Mouse (Mus musculus): ENCODE data around the gene Cadps.
"Not testable (repeated sequence)": the region's sequence is repeated elsewhere in the genome, so short reads cannot be mapped to it uniquely, and the experiment has no call there.

Cadps gene

GRCm38 (mm10) chr14:12583536-12583935, 239.3 kb downstream of the Cadps start:
- no peak for DNase-seq (ENCODE audit: low spot score)

- DNase-seq (ENCODE audit: low spot score): no peak
Observed at GRCm38 (mm10) chr14:12581657-12582056, 241.2 kb downstream of the Cadps start.

- no peak for DNase-seq (ENCODE audit: low spot score)
Observed at GRCm38 (mm10) chr14:12580786-12581185, 242.1 kb downstream of the Cadps start.

DNA sequence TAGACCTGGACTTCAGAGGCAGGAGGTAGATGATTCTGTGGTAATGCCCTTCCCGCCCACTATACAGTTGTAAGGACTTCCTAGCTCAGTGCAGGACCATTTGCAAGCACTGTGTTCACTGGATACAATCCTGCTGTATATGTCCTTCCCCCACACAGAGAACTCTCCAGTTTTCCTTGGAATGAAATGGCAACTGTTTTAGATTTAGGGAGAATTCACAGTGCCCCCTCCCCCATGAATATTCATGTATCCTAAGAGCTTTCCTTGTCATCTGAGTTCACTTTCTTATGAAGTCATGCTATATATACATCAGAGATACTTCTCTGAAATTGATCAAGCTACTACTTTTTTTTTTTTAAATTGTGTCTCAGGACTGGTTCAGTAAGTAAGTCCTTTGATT, 244.7 kb downstream of the Cadps start:
- no peak for DNase-seq (ENCODE audit: low spot score)

DNA sequence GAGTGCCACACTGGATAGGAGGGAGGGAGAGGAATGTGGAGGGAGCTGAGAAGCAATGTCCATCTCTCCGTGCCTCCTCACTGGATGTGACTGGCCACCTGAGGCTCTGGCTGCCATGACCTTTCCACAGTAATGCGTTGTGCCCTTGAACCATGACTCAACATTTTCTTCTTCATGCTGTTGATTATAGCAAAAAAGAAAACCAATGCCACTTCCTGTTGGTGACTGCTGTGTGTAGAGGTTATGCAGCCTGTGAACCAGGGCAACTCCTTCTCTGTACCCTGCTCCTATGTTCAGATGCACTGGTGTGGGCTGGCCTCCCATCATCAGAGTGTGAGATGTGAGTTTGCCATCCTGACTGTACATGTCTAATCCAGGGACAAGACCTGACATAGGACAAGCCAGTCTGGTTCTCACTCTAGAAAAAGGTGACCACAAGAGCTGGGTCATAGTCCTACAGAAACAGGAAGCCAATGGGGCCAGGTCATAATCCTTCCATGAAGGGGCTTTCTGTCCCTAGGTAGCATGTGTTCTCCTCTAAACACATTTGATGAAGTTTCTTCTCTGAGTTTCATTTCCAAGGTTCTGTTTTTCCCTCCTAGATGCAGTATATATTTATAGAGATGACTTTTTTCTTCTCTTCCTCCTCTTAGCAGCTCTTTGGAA, 245.3 kb downstream of the Cadps start:
- no peak for DNase-seq (ENCODE audit: low spot score)

DNA sequence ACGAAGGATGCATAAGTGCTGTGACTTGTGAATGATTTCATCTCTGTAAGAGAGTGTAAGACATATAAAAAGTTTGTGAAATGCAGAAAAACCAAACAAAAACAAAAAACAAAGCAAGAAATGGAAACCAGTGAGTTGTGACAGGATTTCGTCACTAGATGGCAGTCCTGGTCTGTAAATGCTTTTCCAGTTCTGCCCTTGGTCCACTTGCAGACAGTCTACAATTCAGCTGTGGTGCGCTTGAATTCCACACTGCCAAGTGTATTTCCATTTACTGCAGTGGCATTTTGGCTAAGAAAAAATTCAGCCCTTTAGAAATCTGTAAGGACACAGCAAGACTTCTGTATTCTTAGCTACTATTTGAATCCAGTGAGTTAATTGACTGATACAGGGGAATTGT, 247.8 kb downstream of the Cadps start:
- peak; percentile 2 for DNase-seq (ENCODE audit: low spot score)

DNA sequence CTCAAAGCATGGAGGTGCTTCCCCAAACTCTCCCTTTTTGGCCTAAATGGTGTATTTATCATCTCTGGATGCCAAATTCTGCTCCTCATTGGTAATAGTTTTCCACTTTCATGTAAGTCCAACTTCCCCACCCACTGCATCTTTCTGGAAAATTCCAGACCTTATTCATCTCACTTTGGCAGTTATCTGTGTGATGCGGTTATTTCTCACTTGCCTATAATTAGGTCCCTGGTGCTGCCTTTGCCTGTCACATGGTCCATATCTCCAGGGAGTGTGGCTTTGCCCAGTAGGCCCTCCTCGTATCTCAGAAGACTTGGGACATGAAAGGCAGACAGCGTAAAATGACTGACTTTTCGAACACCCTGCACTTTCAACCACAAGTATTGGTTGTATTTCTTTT, 248.5 kb downstream of the Cadps start:
- no peak for DNase-seq (ENCODE audit: low spot score)

GRCm38 (mm10) chr14:12561730-12562129, 261.1 kb downstream of the Cadps start:
- DNase-seq (ENCODE audit: low spot score): not testable (repeated sequence)

- no peak for DNase-seq (ENCODE audit: low spot score)
Observed at GRCm38 (mm10) chr14:12560233-12560577, 262.7 kb downstream of the Cadps start.

DNA sequence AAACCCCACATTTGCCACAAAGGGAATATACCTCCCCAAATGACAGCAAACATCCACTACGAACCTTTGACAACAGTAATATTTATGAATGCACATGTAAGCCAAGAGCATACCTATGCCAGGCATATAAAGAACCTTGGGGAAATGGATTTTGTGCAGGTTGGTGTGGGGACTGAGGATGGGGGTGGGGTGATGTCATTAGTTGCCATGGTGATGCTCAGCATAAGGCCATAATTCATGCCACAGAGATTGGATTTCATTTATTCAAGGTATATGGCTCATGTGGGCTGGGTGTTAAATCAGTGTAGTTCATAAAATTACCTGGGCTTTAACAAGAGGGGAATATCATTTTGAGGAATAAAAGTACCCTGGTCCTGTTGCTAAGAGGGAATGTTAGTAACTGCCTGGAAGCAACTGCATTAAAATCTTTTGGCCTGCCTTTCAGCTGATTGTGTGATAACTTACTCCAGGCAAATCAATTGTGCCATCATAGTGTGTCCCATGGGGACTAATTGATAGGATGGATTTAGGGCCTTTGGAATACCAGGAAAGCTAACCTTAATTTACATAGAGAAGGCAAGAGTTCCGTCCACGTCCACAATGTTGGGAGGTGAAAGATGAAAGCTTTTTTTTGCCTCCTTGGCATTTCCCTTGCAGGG, 263.2 kb downstream of the Cadps start:
- no peak for DNase-seq (ENCODE audit: low spot score)

GRCm38 (mm10) chr14:12558920-12559573, 263.8 kb downstream of the Cadps start:
- no peak for DNase-seq (ENCODE audit: low spot score)

DNA sequence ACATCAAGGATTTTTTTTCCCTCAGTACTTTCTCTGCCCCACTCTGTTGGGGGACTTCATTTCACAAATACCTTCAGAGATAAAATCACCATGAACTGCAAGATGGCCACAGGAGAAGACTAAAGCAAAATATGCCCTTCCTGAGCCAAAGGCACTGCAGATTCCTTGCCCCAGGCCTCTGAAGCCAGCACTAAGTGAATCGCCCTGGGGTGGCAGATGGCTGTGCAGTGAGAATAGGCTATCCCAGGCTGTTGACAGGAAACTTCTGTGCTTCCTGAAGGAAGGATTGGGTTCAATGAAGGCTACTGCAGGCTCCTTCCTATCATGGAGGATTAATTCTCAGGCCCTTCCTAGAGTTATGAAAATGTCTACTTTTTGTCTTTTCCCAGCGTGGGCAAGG, 268.4 kb downstream of the Cadps start:
- DNase-seq (ENCODE audit: low spot score): no peak

DNA sequence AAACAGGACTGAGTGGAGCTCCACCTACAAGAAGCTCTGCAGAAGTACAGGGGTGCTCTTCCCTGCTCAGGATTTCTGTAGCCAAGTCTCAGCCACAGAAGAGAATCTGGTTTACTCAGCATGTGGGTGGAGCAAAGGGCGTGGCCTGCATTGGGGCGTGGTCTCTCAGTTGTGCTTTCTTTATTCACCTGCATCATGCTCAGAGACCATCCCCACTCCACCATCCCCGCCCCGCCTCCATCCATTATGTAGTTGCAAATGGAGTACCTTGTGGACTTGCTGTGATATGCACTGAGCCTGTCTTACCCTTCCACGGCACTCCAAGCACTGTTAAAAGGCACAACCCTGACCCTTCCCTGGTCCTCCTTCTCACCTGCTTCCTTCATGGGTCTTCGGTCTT, 271.5 kb downstream of the Cadps start:
- DNase-seq (ENCODE audit: low spot score): no peak

- DNase-seq (ENCODE audit: low spot score): no peak
Observed at GRCm38 (mm10) chr14:12550931-12551330, 271.9 kb downstream of the Cadps start.

- DNase-seq (ENCODE audit: low spot score): no peak
Observed at GRCm38 (mm10) chr14:12549290-12549689, 273.6 kb downstream of the Cadps start.

DNA sequence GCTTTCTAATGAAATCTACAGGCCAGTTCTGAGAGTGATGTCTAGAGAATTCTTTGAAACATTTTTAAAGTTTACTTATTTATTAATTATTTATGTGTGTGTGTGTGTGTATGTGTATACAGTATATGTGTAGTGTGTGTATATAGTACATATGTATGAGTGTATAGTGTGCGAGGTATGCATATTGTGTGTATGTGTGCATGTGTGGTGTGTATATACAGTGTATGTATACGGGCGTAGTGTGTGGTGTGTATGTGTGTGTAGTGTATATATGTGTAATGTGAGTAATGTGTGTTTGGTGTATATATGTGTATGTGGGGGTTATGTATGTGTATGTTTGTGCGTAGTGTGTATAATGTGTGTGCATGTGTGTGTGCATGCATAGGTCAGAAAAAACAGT, 275.4 kb downstream of the Cadps start:
- no peak for DNase-seq (ENCODE audit: low spot score)

DNA sequence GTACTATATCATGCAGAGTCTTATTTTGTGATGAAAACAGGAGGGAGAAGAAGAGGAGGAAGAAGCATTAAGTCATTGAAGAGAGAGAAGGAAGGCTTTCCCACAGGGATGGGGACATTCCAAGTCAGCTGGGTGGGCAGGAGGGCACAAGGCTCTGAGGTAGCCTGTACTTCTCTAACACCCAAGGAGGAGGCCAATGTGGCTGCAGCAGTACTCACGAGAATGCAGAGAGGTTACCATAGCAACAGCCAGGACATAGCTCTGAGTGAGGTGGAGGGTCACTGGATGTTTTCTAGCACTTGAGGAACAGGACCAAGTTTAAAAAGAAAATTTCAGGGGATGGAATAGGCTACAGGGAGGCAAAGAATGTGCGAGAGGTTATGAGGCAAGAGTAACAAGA, 281.1 kb downstream of the Cadps start:
- DNase-seq (ENCODE audit: low spot score): no peak

DNA sequence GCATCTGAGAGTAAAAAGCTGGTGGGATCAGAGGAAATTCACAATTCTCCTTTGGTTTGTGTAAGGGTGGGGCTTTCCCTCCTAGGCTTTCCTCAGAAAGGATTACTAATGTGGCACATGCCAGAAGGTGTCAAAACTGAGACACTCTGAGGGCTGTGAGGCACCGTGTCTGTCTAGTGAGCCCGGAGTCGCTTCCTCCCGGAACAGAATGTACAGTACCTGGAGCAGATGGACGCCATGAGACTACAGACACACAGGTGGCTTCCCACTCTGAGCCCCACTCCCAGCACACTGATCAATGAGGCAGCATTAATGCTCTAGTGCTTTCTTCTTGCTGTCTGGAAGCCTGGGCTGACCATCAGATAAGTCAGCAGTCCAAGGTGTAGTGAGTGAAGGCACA, 283.8 kb downstream of the Cadps start:
- no peak for DNase-seq (ENCODE audit: low spot score)

- peak; percentile 2 for DNase-seq (ENCODE audit: low spot score)
Observed at GRCm38 (mm10) chr14:12531101-12531500, 291.8 kb downstream of the Cadps start.

DNA sequence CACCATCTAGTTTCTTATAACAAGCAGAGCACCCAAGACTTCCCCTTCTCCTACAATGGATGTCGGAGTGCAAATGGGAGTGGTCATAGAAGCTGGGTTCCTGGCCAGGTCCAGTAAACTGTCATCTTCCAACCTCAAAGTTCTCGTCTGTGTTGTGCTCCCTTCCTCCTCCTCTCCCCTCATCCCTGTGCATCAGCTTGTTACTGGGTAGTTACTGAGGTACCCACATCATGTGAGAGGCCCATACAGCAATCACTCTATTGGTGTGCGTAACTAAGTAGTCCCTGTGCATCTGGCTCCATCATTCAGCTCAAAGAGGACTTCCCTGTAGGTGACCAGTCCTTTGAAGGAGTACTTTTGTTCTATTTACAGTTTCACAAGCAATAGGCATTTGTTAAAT, 292.3 kb downstream of the Cadps start:
- no peak for DNase-seq (ENCODE audit: low spot score)

- DNase-seq (ENCODE audit: low spot score): peak; percentile 44
Observed at GRCm38 (mm10) chr14:12529961-12530542, 292.8 kb downstream of the Cadps start.

DNA sequence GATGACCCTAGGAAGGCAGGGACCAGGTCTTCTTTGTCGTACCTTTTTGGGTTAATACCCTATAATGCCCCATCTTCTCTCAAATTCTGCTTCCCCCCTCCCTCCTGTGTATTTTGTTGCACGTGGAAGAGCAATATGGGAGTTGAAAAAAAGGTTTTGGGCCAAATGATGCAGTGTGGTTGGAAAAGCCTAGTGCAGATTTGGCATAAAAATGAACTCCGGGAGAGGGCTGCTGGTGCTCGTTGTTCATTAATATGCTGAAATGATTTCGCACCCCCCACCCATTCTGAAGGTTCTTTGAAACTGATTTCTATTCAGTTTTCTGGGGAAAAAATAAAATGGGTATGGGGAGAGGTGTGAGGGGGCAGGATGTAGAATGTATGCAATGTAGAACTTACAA, 295.6 kb downstream of the Cadps start:
- DNase-seq (ENCODE audit: low spot score): no peak

GRCm38 (mm10) chr14:12507018-12507417, 315.9 kb downstream of the Cadps start:
- no peak for DNase-seq (ENCODE audit: low spot score)
